Mouse (Mus musculus) lung, postnatal 14 days (tissue): ENCODE results near the gene Sept4.
A peak's percentile ranks its signal among the peaks of the same experiment; 100 is the strongest.

ENCODE experiments used
- DNase-seq: peaks from one replicate; pipeline ENCODE4 v3.0.0; 2021

Gene Sept4

DNA sequence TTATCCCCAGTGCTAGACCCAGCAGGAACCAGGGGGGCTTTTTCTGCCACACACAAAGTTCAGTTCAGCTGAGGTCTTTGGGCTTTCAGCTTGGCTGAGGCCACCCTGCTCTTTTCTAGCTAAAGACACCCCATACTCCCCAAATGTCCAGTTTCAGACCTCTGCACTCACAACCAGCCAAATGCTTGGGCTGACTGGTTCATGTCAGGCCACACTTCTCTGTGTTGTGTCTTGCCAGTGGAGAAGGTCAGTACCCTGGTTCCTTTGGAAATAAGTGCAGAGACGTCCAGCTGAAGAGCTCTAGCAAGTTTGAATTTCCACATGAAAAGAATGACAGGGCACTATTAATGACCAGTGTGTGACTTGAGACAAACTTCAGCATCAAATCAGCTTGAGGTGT is 11.0 kb downstream of the Sept4 start:
- DNase-seq, result peak; percentile 52

DNA sequence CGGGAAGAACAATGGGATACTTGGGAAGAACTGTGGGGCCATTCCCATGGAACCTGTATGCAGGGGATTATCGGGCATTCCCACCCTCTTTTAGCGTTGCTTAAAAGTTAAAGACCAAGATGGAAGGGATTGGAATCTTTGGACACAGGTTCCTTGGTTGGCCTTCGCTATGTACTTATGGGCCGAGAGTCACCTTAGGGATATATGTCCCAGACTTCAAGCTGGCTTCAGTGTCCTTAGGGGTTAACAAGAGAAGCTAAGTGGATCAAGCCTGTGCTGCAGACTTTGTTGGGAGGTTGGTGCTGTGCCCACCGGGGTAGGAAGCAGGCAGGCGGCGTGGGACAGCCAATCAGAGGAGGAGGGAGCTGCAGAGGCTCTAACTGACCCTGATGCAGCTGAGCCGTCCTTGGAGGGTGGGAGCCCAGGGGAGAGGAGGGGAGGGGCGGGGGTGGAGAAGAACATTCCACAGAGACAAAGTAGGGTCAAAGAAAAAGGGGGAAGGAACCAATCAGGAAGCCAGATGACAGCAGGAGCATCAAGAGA is 11.9 kb downstream of the Sept4 start:
- DNase-seq, result peak; percentile 54

DNA sequence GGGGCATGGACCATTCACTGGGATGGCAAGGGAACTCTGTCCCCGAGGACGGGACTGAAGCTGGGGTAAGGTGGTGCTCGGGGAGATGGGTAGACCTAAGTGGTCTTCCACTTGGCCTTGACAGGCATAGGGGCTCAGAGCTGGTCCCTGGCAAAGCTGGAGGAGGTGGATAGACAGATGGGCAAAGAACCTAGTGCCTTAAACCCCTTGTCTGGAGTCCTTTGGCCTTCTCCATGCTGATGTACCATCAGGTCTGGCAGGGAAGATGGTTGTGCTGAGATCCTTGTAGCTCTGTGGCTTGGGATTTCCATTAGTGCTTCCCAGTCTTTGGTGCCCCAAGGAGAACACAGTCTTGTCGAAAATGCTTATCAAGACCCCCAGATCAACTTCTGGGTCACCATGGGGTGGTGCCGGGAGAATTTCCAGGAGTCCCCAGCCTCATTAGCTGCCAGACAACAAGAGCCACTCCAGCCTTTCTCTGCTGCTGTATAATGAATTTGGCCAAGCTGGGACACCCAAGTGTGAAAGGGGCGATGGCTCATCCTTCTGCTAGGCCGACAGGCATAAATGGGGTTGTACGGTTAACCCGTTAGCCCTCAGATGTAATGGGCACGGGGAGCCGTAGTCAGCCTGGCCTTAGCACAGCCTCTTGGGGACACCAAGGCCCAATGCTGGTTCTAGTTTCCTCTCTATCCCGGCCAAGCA is 12.6 kb downstream of the Sept4 start:
- DNase-seq, result no peak

DNA sequence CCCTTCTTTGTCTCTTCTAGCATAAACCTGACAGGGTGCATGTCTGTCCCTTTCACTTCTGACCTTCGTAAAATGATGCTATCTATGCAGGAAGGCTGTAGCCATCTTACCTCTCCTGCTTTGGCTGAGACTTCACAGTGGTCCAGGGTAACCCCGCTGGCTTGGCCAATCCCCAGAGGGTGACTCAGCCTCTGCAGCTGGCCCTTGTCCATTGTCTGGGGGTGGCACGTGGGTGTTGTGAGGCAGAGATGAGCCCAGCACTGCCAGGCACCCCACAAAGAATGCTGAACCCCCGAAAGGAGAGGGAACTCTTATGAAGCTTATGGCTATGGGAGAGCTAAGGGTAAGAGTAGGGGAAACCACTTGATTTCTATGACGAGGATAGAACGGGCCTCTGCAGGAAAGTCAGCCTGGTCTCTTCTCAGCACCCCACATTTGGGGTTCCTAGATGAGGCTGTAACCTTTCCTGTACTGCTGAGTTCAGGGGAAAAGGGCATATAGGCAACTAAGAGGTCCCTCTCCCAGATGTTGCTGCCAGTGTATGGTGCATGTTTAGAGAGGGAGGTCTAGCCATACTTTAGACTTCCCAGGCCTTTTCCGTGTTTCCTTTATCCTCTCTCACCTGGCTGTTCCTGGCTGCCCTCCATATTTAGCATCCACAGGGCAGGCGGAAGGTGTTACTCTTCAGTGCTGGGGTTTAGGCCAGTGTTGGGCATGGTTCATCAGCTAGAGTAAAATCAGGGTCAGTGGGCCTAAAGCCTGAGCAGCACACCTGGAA is 13.4 kb downstream of the Sept4 start:
- DNase-seq, result peak; percentile 50

DNA sequence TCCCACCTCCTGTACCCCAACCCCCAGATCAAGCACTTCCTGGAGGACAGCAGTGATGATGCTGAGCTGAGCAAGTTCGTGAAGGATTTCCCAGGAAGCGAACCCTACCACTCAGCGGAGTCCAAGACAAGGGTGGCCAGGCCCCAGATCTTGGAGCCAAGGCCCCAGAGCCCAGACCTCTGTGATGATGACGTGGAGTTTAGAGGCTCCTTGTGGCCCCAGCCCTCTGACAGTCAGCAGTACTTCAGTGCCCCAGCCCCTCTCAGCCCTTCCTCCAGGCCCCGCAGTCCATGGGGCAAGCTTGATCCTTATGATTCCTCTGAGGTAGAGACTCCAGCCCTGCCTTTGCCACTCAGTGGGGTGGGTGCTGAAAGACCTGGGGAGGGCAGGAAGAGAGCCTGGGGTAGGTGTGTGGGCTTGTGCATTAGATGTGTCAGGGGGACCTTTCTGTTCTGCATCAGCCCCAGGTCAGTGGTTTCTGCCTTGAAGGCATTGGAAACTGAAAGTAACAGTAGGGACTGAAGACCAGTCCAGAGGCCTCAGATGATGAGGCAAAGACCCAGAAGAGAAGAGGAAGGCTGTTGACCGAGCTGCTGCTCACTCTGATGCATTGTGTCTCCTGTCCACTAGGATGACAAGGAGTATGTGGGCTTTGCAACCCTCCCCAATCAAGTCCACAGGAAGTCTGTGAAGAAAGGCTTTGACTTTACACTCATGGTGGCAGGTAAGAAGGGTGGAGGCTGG is 14.8 kb downstream of the Sept4 start:
- no peak for DNase-seq

DNA sequence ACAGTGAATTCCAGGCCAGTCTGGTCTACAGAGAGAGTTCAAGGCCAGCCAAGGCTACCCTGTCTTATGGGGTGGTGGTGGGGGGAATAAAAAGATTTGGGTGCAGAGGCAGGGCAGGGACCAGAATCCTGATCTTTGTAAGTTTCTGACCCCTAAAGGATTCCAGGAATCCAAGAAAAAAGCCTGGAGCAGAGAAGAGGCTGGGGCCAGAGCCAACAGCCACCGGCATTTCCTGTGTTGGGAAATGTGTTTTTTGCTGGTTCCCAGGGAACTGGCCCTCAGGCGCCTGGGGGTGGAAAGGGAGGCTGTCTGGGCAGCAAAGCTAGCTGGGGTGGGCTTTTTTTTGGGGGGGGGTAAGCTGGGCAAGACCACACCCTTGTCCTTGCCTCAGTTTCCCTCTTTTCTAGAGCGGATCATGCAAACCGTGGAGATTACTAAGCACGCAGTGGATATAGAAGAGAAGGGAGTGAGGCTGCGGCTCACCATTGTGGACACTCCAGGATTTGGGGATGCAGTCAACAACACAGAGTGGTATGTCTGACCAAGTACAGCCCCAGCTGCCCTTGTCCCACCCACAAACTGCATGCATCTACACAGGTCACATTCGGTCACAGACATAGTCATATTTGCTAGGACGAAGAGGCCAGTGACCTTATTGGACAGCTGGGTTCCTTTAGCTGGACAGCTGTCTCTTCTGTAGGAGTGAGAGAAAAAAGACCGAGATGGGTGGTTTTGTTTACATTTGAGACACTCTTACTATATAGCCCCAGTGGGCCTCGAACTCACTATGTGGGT is 16.2 kb downstream of the Sept4 start:
- peak; percentile 75 for DNase-seq

DNA sequence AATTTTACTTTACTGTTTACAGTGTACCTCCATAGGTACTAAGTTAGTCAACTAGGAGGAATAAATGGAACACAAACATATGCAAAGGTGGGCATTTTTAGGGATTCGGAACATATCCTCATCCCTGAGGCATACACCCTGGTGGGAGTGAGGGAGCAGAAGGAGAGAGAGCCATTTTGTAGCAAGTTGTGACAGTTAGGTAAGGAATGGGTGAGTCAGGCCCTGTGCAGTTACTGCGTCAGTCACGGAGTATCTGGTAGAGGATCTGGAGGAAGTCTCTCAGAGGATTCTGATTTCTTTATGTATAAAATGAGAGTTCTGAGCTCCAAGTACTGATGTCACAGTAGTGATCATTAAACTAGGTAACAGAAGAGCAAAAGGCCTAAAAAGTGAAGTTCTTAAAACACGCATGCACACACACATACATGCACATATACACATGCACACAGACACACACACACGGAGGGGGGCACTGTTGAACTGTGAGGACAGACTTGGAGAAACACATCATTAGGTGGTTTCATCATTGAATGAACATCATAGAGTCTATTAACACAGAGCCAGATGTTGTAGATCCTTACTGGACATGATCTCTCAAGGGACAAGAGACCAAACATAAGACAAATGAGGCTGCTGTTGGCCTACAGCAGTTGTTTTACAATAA is 18.6 kb downstream of the Sept4 start:
- no peak for DNase-seq

DNA sequence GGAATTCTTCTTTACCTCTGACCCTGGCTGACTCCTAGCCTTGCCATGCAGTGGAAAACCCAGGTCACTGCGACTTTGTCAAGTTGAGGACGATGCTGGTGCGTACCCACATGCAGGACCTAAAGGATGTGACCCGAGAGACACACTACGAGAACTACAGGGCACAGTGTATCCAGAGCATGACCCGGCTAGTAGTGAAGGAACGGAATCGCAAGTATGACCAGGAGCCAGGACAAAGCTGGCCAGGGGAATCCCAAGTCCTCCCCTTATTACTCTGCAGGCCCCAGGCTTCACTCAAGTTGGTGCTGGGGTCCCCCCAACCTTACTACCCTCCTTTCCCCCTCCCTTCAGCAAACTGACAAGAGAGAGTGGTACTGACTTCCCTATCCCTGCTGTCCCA is 20.9 kb downstream of the Sept4 start:
- DNase-seq, result no peak

DNA sequence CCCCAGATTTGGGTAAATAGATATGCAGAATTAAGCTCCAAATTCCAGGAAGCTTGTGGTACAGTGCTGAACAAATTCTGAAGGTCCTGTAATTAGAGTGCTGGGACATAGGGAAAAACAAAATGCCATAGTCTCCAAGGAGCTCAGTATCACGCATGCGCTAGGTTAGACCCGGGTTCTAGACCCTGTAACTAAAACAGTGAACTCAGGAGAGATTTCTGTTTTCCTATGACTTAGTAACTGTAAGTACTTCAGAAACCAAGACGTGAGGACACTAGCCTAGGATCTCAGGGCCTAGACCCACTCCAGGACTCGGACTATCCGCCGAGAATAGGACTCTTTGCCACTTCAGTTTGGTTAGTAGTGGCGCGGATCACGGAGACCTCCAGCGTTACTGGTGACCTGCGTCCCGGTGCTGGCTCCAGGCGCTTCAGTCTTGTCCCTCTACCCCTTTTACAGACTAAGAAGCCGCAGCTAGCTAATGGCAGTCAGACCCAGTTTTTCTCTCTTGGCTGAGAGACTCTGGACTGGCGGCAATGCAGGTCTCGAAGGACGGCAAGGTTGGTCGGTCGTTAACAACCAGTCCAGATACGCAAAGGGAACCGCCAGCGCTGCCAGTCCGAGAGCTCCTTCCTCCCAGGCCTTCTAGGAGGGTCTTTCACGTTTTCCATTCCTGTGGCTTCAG is 22.3 kb downstream of the Sept4 start:
- peak; percentile 38 for DNase-seq

DNA sequence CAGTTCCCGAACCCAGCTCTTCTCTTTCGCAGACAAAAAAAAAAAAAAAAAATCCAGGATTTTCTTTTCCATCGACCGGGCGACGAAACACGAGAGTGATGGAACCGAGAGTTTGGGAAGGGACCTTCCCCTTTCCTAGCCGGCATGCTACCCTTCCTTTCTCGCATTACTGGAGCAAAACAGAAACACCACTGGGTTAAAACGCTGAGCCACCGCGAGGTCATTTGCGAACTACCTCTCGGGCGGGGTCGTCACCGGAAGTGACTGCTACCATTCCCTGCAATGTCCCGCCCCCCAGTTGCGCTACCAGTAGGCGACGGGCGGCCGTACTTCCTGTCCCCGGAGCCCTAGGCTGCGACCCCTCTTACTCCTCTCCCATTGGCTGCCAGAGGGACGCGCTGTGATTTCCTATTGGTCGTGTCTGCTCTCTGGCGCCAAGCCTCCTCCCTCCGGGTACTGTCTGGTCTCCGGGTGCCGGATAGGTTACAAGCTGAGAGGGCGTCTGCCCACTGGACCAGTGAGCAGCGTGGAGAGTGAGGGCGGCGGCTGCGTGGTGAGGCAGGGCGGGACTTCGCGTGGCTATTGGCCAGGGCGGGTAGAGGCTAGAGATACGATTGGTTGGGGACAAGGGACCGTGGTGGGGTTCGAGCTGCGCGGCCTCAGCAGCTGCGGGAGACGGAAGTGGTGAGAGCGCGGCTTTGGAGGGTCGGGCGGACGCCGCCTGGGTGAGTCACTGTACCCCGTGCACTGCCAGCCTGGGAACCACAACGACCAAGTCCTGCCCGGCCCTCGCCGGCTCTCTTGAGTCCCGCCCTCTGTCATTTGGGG is 23.0 kb downstream of the Sept4 start, which contains the start of gene Mtmr4:
Mtmr4 (plus strand) TSS at position 637 of the 828 bp plus-strand sequence.
- DNase-seq, result peak; percentile 98

DNA sequence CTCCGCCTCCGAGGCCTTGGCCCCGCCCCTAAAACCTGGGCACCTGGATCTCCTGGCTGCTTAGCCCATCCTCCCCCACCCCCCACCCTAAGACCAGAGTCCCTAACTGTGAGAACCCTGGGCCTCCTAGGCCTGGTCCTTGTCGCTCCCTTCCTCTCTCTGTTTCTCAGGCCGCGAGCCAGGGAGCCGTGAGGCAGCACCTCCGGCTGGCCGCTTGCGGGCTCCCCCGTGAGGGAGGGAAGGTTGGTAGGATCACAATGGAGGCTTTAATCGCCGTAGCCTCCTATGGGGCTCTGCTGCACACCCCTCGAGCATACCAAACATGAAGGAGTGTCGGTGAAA is 23.6 kb downstream of the Sept4 start:
- DNase-seq, result no peak

DNA sequence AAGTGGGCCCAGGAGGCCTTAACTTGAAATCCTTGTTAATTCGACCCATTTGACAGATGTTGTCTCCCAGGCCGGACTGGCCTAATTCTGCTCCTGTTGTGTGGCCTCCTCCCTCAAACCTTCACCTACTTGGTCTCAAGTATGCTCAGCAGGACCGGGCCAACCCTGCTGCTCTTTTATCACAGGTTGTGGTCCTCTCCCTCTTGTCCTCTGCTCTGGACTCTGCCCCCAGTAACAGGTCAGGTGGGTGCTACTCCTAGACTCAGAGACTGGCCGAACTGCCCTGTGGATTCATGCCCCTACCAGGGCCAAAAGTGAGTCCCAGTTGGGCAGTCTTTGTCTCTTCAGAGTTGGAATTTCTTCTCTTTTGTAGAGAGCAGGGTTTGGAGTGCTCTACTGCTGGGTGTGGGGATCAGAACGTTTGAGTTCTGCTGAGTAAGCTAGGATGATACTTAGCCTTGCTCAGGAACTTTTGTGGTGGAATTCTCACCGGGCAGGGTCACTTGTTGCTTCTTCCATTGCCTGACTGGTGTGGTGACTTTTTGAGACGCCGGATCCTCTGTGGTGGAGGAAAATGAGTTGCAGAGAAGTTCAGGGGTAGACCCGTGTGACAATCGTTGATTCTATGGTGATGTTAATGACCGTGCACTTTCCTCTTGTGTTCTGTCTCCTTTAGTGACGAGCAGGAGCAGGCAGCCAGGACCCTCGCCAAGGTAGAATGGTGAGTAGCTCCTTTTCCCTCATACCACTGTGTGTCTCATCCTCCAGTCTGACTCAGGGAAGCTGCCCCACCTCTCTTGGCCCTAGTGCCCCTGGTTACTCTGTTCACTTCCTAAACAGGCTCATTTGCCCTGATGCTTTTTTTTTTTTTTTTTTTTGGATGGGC is 24.3 kb downstream of the Sept4 start:
- DNase-seq, result no peak

DNA sequence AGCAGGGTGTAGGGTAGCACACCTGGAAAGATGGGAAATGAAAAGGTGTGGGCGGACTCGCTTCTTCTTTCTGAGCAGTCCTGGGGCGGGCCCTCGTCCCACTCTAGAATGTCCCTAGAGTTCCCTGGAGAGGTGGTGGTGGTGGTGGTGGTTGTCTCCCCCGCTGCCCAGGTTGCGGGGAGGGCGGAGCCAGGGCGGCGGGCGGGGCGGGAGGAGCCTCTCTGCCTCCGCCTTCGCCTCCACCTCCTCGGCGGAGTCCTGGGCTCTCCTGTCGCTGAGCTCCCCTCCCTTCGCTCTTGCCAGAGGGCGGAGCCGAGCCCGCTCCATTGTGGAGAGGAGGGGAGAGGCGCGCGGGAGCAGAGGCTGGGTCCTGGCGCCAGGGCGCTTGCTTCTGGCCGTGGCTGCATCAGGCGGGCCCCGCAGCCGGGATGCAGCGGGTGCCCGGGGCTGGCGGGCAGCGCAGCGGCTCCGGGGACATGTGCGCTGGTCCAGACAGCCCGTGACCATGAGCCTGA is 26.7 kb downstream of the Sept4 start:
- DNase-seq, result peak; percentile 88

DNA sequence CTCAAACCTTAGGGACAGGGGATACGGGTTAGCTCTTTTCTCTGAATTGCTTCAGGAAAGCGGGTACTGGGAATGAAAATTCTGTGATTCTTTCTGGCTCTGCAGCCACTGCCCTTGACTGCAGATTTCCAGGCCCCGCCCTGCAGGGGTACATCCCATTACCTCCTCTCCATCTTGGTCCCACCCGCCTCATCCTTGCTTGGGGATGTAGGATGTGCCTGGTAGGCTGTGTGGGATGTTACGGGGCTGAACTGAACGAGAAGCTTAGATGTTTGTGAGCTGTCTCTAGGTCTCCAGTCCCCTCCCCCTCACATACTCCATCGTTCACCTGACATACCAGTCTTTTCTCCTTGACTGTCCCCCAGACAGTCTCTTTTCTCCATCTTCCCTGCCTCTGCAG is 27.3 kb downstream of the Sept4 start:
- no peak for DNase-seq

DNA sequence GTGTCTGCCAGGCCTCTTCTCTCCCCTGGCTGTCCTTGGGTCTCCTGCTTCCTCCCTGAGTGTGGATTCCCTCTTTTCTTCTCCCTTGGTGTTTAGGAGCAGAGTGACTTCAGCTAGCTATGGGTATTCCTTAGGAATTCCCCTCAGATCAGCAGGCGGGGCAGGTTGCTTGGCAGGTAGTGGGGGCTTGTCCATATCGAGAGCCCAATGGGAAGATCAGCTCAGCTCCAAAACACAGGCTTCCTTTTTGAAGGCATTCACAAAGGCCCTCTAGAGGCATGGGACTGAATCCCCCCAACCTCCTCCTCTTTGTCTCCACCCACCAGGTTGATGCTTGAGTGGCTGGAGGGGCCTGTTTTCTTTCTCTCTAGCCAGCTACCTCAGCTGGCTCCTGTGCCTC is 27.8 kb downstream of the Sept4 start:
- DNase-seq, result no peak

DNA sequence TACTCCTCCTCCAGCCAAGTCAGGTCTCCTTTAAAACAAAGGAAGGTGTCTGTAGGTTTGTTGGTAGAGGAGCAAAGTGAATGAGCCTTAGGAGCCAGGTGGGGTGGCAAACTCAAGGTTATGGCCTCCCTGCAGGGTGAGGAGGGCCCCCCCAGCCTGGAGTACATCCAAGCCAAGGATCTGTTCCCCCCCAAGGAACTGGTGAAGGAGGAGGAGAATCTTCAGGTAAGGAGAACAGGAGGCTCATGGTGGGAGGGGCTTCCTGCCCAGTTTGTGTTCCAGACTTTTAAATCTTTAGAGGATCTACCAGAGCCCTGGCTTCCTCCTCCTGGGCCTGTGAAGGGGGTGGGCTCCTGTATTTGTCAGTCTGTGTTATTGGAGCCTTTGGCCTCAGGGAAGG is 28.4 kb downstream of the Sept4 start:
- DNase-seq, result no peak

DNA sequence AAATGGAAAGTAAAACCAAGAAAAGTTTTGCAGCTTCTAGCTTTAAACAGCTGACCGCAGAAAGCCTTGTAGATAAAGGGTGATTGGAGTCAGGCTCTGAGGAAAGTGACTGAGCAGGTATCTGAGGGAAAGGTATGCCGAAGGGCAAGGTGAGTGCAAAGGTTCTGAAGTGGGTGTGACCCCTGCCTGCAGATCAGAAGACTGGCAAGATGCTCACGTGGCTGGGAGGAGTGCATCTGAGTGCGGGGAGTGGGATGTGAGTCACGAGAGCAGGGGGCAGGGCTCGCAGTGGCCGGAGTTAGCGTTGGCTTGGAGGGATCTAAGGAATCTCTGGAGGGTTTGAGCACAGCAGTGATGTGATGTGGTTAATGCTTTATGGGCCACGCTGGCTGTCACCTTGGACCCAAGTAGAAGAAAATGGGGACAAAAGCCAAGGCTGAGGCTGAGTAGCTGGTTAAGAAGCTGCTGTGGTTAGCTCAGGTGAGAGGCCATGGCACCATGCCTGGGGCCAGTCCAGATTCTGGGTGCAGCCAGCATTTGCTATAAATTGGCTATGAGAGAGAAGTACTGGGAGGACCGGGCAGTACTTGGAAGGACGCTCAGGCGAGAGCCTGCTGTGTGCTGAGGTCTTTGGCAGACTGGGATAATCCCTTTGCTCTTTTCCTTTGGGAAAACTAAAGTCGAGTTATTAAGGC is 30.8 kb downstream of the Sept4 start:
- no peak for DNase-seq

DNA sequence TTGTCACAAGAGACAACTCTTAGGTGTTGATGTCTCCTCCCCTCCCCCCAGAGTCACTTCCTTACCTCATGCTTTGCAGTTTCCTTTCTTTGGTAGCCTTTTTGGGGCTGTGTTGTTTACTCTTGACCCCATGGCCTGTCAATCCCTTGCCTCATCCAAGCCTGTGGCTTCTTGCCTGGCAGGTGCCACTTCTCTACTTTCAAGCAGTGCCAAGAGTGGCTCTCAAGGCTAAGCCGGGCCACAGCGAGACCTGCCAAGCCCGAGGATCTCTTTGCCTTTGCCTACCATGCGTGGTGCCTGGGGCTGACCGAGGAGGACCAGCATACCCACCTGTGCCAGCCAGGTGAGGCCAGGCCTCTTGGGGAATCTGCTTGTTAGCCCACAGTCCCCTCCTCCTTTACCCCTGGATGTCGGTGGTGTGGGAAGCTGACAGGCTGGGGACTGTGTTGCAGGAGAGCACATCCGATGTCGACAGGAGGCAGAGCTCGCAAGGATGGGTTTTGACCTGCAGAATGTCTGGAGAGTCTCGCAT is 31.7 kb downstream of the Sept4 start:
- DNase-seq, result no peak
